Mouse (Mus musculus): Measurements from ENCODE around the gene Gm44973. TPM values are rescaled to one million over a fixed set of nuclear protein-coding genes. Genes with fewer than 3 reads are reported as not detected.
A peak's percentile ranks its signal among the peaks of the same experiment; 100 is the strongest.

Gm44973 gene
- polyA plus RNA-seq, 1 experiment: not detected

GRCm38 (mm10) chr7:5058631-5059030 is 43.3 kb downstream of the Gm44973 start:
- Histone ChIP-seq H3K4me3 (ENCODE audit: insufficient read depth, low read length) (no peak overlapping the region), H3K4me1 (ENCODE audit: control insufficient read depth, insufficient read depth, low read length) (peaks cover 31% of the 10 kb centered on the region), H3K27ac (ENCODE audit: insufficient read depth, low read depth, low read length) (peak overlapping the region; percentile 91)
- TF ChIP-seq POLR2A (IDR thresholded peaks at IDR 0.05; ENCODE audit: borderline replicate concordance, low read depth, low read length): no peak
- TF ChIP-seq CTCF (IDR thresholded peaks at IDR 0.05; ENCODE audit: low read depth, low read length): no peak

- peaks cover 34% of the 10 kb centered on the region for H3K4me1 ChIP-seq (ENCODE audit: control insufficient read depth, insufficient read depth, low read length)
- no peak overlapping the region for H3K4me3 ChIP-seq (ENCODE audit: insufficient read depth, low read length)
- TF ChIP-seq POLR2A (IDR thresholded peaks at IDR 0.05; ENCODE audit: borderline replicate concordance, low read depth, low read length) (no peak), CTCF (IDR thresholded peaks at IDR 0.05; ENCODE audit: low read depth, low read length) (no peak)
- H3K27ac ChIP-seq (ENCODE audit: insufficient read depth, low read depth, low read length): no peak overlapping the region
Measured at GRCm38 (mm10) chr7:5059421-5059820, 44.1 kb downstream of the Gm44973 start.

DNA sequence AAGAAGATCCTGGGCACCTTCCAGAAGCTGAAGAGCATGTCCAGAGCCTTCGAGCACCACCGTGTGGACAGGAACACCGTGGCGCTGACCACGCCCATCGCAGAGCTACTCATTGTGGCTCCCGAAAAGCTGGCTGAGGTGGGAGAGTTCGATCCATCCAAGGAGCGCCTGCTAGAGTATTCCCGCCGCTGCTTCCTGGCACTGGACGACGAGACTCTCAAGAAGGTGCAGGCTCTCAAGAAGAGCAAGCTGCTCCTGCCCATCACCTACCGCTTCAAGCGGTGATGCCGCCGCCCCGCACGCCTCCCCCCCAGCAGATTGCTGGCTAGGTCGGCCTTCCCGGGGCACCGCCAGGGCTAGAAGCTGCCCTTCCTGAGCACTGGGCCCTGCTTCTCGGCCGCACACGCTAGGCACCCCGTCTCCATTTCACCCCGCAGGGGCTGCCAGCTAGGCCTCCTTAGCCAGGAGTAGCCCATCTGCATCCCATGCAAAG is 45.0 kb downstream of the Gm44973 start:
- Histone ChIP-seq H3K4me1 (ENCODE audit: control insufficient read depth, insufficient read depth, low read length) (peaks cover 40% of the 10 kb centered on the region), H3K4me3 (ENCODE audit: insufficient read depth, low read length) (peak overlapping the region; percentile 92), H3K27ac (ENCODE audit: insufficient read depth, low read depth, low read length) (peak overlapping the region; percentile 92)
- TF ChIP-seq POLR2A (IDR thresholded peaks at IDR 0.05; ENCODE audit: borderline replicate concordance, low read depth, low read length): no peak
- 0 out of 2 replicates have a peak, but pooled peaks have one; percentile 20 for TF ChIP-seq CTCF (IDR thresholded peaks at IDR 0.05; ENCODE audit: low read depth, low read length)

DNA sequence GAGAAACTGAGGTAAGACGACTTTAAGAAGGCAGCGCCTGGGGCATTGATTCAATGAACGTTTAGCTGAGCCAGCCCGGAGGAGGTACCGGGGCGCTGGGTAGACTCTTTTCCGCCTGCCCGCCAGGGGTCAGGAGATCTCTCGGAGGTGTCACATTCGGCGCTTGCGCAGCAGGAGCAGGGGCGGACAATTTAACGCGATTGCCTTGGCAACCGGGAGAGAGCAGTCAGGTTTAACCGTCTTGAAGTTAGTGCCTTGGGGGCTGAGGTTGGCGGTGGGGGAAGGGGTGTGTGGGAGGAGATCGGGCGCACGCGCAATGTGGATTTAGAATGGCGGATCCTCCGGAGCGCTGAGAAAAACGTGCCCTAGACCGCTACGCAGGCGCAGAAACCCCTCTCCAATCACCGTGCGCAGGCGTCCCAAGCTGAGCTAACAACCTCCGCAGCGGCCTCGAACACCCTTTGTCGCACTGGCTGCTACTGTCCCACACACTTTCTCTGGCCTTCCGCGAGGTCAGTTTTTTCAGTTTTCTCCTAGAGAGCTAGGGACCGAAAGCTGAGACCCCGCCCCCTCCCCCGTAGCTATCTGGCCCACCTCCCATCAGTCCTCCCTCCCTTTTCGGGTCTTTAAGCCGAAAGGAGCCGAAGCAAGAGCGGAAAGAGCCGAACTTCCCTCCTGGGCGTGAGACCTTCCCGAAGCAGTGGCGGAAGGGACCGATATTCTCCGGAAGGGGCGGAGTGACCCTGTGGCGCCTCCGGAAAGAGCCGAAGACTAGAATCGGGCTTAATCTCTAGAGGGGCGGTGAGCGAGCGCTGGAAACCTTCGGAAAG is 45.9 kb downstream of the Gm44973 start:
- H3K4me1 ChIP-seq (ENCODE audit: control insufficient read depth, insufficient read depth, low read length): peaks cover 48% of the 10 kb centered on the region
- TF ChIP-seq POLR2A (IDR thresholded peaks at IDR 0.05; ENCODE audit: borderline replicate concordance, low read depth, low read length) (peak; percentile 13; the same call in 1 of the 2 replicates), CTCF (IDR thresholded peaks at IDR 0.05; ENCODE audit: low read depth, low read length) (peak; percentile 39; the same call in 1 of the 2 replicates)
- H3K27ac ChIP-seq (ENCODE audit: insufficient read depth, low read depth, low read length): peak overlapping the region; percentile 98
- H3K4me3 ChIP-seq (ENCODE audit: insufficient read depth, low read length): peak overlapping the region; percentile 92

DNA sequence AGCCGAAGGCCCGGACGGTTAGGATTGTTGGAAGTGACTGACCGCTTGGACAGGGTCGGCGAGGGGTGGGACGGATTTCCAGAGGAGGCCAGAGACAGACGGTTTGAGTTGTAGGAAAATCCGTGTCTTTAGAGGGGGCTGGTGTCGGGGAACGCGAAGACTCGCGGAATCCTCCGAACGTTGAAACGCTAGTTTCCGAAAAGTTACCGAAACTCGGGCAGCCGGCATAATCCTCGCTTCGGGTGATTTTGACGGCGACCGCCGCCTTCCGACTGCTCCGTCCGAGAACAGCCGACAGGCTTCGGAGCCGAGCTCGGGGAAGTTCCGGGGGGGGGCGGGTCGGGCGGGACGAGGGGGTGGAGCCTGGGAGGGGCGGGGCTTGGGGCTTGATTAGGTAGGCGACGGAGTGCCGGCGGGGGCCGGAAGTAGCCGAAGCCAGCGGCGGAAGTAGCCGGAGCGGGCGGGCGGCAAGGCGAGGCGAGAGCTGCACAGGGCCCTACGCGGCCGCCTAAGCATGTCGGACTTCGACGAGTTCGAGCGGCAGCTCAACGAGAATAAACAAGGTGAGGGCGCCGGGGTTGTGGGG is 46.6 kb downstream of the Gm44973 start, which contains the start of gene U2af2:
TSS of gene U2af2 (plus strand) at position 370 of the 586 bp plus-strand sequence.
- no peak for TF ChIP-seq POLR2A (IDR thresholded peaks at IDR 0.05; ENCODE audit: borderline replicate concordance, low read depth, low read length)
- TF ChIP-seq CTCF (IDR thresholded peaks at IDR 0.05; ENCODE audit: low read depth, low read length): no peak
- Histone ChIP-seq H3K4me3 (ENCODE audit: insufficient read depth, low read length) (peak within 1 kb of the TSS; percentile 92), H3K27ac (ENCODE audit: insufficient read depth, low read depth, low read length) (peak within 1 kb of the TSS; percentile 98), H3K4me1 (ENCODE audit: control insufficient read depth, insufficient read depth, low read length) (peaks cover 47% of the 10 kb centered on the region)

DNA sequence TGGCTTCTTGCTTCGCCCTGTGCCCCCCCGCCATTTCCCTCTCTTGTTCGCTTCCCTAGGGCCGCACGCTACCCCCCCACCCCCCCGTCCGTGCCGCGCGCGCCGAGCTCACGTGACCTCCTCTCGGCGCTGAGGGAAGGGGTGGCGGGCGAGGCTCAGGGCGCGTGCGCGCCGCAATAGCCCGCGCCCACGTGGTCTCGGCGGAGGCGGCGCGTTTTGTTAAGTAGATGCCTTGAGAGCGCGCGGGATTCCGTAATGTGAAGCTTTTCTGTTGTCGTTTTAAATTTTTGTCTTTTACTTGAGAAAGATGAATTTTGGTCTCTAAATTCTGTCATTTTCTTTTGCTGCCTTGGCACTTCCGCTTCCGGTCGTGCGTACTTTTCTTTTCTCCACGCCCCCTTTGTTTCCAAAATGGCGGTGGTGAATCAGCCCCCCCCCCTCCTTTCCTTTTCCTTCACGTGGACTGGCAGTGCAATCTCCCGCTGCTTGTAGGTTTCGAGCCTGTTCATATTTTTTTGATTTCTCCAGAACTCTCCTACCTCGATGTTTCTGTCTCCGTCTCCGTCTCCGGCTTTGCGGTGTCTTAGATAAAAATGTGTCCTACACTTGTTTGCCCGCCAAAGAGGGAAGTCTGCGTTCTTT is 47.2 kb downstream of the Gm44973 start:
- Histone ChIP-seq H3K4me1 (ENCODE audit: control insufficient read depth, insufficient read depth, low read length) (peaks cover 42% of the 10 kb centered on the region), H3K4me3 (ENCODE audit: insufficient read depth, low read length) (peak overlapping the region; percentile 67), H3K27ac (ENCODE audit: insufficient read depth, low read depth, low read length) (peak overlapping the region; percentile 97)
- TF ChIP-seq POLR2A (IDR thresholded peaks at IDR 0.05; ENCODE audit: borderline replicate concordance, low read depth, low read length) (no peak), CTCF (IDR thresholded peaks at IDR 0.05; ENCODE audit: low read depth, low read length) (no peak)

DNA sequence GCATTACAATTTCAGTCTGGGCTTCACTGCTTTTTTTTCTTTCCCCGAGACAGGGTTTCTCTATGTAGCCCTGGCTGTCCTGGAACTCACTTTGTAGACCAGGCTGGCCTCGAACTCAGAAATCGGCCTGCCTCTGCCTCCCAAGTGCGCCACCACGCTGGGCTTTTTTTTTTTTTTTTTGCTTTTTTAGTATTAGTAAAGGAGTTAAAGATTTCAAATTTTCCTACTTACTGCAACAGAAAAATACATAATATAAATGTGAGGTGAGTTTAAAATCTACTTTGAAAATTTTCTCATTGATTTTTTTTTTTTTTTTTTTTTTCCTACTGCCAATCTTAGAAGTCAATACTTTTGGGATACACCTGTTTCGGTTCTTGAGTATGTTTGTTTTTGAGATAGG is 49.6 kb downstream of the Gm44973 start:
- Histone ChIP-seq H3K27ac (ENCODE audit: insufficient read depth, low read depth, low read length) (no peak overlapping the region), H3K4me3 (ENCODE audit: insufficient read depth, low read length) (no peak overlapping the region), H3K4me1 (ENCODE audit: control insufficient read depth, insufficient read depth, low read length) (peaks cover 20% of the 10 kb centered on the region)
- TF ChIP-seq CTCF (IDR thresholded peaks at IDR 0.05; ENCODE audit: low read depth, low read length) (no peak), POLR2A (IDR thresholded peaks at IDR 0.05; ENCODE audit: borderline replicate concordance, low read depth, low read length) (no peak)

DNA sequence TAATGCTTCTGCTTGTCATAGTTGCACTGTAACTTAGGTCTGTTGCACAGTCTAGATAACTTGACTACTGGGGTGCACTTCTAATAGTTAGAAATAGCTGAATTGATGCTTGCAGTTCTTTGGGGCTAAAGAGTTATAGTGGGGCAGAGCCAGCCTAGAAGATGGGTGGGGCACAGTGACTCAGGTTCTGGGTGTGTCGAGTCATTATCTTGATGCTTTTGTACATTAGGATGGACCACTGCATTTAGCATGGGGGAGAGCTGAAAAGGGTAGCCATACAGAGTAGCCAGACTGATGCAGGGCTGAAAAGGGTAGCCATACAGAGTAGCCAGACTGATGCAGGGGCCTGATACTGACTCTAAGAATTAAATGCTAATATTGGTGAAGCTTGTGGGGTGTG is 58.3 kb downstream of the Gm44973 start:
- no peak overlapping the region for H3K4me3 ChIP-seq (ENCODE audit: insufficient read depth, low read length)
- no peak overlapping the region for H3K27ac ChIP-seq (ENCODE audit: insufficient read depth, low read depth, low read length)
- peaks cover 16% of the 10 kb centered on the region for H3K4me1 ChIP-seq (ENCODE audit: control insufficient read depth, insufficient read depth, low read length)
- TF ChIP-seq CTCF (IDR thresholded peaks at IDR 0.05; ENCODE audit: low read depth, low read length) (no peak), POLR2A (IDR thresholded peaks at IDR 0.05; ENCODE audit: borderline replicate concordance, low read depth, low read length) (no peak)

- Histone ChIP-seq H3K27ac (ENCODE audit: insufficient read depth, low read depth, low read length) (no peak overlapping the region), H3K4me3 (ENCODE audit: insufficient read depth, low read length) (no peak overlapping the region), H3K4me1 (ENCODE audit: control insufficient read depth, insufficient read depth, low read length) (peaks cover 20% of the 10 kb centered on the region)
- TF ChIP-seq CTCF (IDR thresholded peaks at IDR 0.05; ENCODE audit: low read depth, low read length) (no peak), POLR2A (IDR thresholded peaks at IDR 0.05; ENCODE audit: borderline replicate concordance, low read depth, low read length) (no peak)
Measured at GRCm38 (mm10) chr7:5074984-5075383, 59.7 kb downstream of the Gm44973 start.
